Mouse (Mus musculus): ENCODE data around the gene Spic.

GRCm38 (mm10) chr10:88731496-88732308 lies 46.9 kb upstream of the Spic start:
- TF ChIP-seq CTCF (IDR thresholded peaks at IDR 0.05) (no peak; the same call in 1 of the 2 replicates), EP300 (IDR thresholded peaks at IDR 0.05) (no peak)

Measured in lung, postnatal 0 days (tissue).